Mouse (Mus musculus): ENCODE measurements around the gene Cenpf. TPM values are rescaled to one million over a fixed set of nuclear protein-coding genes. Genes with fewer than 3 reads are reported as not detected.
A peak's percentile ranks its signal among the peaks of the same experiment; 100 is the strongest.

Cenpf gene
- polyA plus RNA-seq, 1 experiment from 2014 or later, result 135 TPM

DNA sequence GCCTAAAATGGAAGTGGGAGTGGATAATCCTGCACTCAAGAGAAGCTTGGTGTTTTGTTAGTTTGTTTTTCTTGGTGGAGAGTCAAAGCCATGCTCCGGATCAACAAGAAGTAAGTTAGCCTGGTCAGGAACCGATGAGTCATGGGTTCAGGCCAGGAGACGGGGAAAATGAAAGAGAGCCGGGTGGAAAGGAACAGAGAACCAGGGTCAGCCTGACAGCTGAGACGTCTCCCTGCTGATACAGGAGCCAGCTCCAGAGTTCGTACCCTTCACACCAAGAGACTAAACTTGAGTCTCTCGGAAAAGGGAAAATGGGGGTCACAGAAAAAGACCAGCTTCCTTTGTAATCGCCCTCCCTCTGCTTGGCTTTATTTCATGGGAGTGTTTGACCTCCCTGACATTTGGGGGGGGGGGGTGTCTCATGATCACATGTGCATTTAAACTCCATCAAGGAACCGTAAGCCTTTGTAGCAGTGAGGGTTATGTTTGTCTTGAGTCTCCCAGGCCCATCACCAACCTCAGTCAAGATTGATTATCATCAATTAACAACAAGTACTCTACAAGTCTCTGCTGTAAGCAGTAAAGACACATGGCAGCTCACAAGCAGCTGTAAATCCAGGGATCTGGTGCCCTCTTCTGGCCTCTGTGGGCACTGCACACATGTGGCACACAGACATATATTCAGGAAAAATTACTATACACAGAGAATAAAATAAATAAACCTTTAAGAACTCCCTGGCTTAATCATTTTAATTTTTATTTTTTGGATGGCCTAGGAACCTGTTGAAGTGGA lies 59.7 kb downstream of the Cenpf start:
- Histone ChIP-seq H3K4me1 (ENCODE audit: control insufficient read depth, insufficient read depth, low read length) (no peaks in the 10 kb centered on the region), H3K4me2 (no peak overlapping the region), H3K9me3 (ENCODE audit: control insufficient read depth, low read length) (no peaks in the 10 kb centered on the region), H3K9ac (ENCODE audit: low read length) (no peak overlapping the region), H3K27me3 (ENCODE audit: control insufficient read depth, insufficient read depth, low read length) (no peaks in the 10 kb centered on the region), H3K36me3 (ENCODE audit: control insufficient read depth, insufficient read depth, low read length) (no peaks in the 10 kb centered on the region), H3K27ac (ENCODE audit: low read depth, low read length) (no peak overlapping the region), H3K4me3 (ENCODE audit: low read depth, low read length) (no peak overlapping the region)
- ATAC-seq (ENCODE audit: low FRiP score), result peak; percentile 50
- peak; percentile 98 for DNase-seq (ENCODE audit: low spot score, missing footprints)
- WGBS, result 82% methylated on average over 9 of the region's 9 CpGs

DNA sequence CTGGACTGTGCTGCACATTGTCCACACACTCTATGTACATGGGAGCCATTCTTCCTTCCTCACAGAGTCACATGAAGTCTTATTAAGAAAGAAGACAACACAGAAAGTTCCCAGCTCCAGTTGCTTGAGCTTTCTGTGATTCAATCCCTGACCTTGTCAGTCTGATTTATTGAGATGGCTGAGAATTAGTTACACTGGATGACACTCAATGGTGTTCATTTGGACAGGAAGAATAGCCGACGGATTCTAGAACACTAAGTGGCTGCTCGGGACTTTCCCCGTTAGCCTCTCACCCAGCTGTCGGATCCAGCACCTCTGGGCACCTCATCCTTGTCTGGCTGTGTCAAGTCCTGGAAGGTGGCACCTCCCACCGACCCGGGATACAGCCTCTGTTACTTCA lies 63.1 kb downstream of the Cenpf start:
- 80% methylated on average over 7 of the region's 7 CpGs for WGBS
- ATAC-seq (ENCODE audit: low FRiP score), result no peak
- Histone ChIP-seq H3K4me2 (no peak overlapping the region), H3K9me3 (ENCODE audit: control insufficient read depth, low read length) (no peaks in the 10 kb centered on the region), H3K27me3 (ENCODE audit: control insufficient read depth, insufficient read depth, low read length) (no peaks in the 10 kb centered on the region), H3K27ac (ENCODE audit: low read depth, low read length) (no peak overlapping the region), H3K4me3 (ENCODE audit: low read depth, low read length) (no peak overlapping the region), H3K36me3 (ENCODE audit: control insufficient read depth, insufficient read depth, low read length) (no peaks in the 10 kb centered on the region), H3K9ac (ENCODE audit: low read length) (no peak overlapping the region), H3K4me1 (ENCODE audit: control insufficient read depth, insufficient read depth, low read length) (no peaks in the 10 kb centered on the region)
- DNase-seq (ENCODE audit: low spot score, missing footprints), result no peak

DNA sequence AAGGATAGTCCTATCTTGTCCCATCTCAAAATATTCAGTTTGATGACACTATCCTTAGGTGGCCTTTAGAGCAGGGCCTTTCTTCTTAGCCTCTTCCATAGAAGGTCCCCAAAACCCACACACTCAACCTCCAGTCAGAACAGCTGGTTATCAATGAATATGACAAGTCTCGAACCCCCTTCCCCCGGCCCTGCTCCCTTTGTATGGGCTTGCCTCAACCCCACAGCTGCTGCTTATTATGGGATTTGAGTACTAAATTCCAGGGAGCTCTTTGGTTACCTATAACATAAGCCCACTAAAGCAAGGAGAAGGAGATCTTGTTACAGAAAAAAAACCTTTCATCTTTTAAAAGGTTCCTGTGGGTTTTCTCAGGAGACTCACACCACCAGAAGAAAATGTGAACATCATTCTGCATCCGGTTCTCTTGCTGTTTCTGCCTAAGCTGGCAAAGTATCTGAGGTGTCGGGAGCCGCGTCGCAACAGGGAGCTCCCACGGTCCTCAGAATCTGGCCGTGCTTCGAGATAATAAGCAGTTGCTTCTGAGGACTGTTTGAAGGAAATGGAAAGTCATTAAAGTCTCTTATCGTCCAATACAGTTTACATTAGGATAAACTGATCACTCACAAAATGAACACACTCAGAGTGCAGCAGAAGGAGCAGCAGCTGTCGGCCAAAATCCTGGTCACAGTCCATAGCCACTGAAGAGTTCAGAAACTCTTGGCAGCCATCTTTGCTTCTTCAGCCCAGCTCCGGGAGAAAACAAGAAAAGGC lies 68.7 kb downstream of the Cenpf start:
- no peaks in the 10 kb centered on the region for H3K36me3 ChIP-seq (ENCODE audit: control insufficient read depth, insufficient read depth, low read length)
- H3K27me3 ChIP-seq (ENCODE audit: control insufficient read depth, insufficient read depth, low read length), result no peaks in the 10 kb centered on the region
- H3K9ac ChIP-seq (ENCODE audit: low read length), result no peak overlapping the region
- no peak overlapping the region for H3K27ac ChIP-seq (ENCODE audit: low read depth, low read length)
- no peak overlapping the region for H3K4me3 ChIP-seq (ENCODE audit: low read depth, low read length)
- H3K4me1 ChIP-seq (ENCODE audit: control insufficient read depth, insufficient read depth, low read length), result no peaks in the 10 kb centered on the region
- 86% methylated on average over 12 of the region's 13 CpGs for WGBS
- no peak for DNase-seq (ENCODE audit: low spot score, missing footprints)
- H3K4me2 ChIP-seq, result no peak overlapping the region
- no peaks in the 10 kb centered on the region for H3K9me3 ChIP-seq (ENCODE audit: control insufficient read depth, low read length)
- no peak for ATAC-seq (ENCODE audit: low FRiP score)

DNA sequence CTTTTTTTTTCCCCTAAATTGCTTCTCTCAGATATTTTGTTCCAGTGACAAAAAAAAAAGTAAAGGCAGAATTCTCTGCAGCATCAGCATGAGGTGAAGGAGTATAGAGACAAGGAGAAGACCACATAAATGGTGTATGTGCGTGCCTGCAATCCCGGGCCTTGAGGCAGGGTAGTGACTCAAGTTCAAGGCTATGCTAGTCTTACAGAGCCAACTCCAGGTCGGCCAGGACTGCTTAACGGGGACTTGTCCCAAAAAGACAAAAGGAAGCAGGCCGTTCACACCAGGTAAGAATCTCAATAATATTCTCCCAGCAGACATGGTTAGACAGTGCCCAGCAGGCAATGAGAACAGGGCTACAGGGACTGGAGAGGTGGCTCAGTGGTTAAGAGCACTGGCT lies 70.5 kb downstream of the Cenpf start:
- Histone ChIP-seq H3K36me3 (ENCODE audit: control insufficient read depth, insufficient read depth, low read length) (no peaks in the 10 kb centered on the region), H3K4me3 (ENCODE audit: low read depth, low read length) (no peak overlapping the region), H3K27ac (ENCODE audit: low read depth, low read length) (no peak overlapping the region), H3K4me1 (ENCODE audit: control insufficient read depth, insufficient read depth, low read length) (no peaks in the 10 kb centered on the region), H3K4me2 (no peak overlapping the region), H3K9ac (ENCODE audit: low read length) (no peak overlapping the region), H3K27me3 (ENCODE audit: control insufficient read depth, insufficient read depth, low read length) (no peaks in the 10 kb centered on the region), H3K9me3 (ENCODE audit: control insufficient read depth, low read length) (no peaks in the 10 kb centered on the region)
- 86% methylated on average over 5 of the region's 5 CpGs for WGBS
- DNase-seq (ENCODE audit: low spot score, missing footprints) (no peak), ATAC-seq (ENCODE audit: low FRiP score) (no peak)

DNA sequence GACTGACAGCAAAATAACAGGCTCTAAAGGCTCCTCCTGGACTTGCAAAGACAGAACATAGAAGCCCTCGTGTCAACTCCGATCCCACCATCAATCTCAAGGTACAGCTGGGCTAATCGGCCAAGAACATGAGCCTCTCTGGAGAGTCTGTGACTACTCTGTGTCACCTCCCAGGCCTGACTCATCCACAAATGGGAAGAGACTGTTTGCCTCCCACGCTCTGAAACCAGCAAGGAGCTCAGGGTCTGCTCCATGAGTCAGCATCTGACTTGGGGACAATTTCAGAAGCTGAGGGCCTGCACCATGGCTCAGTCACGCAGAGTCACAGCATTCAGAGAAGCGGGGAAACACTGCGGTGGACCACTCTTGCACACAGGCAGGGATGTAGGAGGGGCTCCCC lies 72.6 kb downstream of the Cenpf start:
- H3K4me1 ChIP-seq (ENCODE audit: control insufficient read depth, insufficient read depth, low read length), result no peaks in the 10 kb centered on the region
- no peak overlapping the region for H3K9ac ChIP-seq (ENCODE audit: low read length)
- no peak overlapping the region for H3K27ac ChIP-seq (ENCODE audit: low read depth, low read length)
- 93% methylated on average over 7 of the region's 7 CpGs for WGBS
- ATAC-seq (ENCODE audit: low FRiP score) (no peak), DNase-seq (ENCODE audit: low spot score, missing footprints) (no peak)
- no peaks in the 10 kb centered on the region for H3K27me3 ChIP-seq (ENCODE audit: control insufficient read depth, insufficient read depth, low read length)
- H3K9me3 ChIP-seq (ENCODE audit: control insufficient read depth, low read length), result no peaks in the 10 kb centered on the region
- no peak overlapping the region for H3K4me3 ChIP-seq (ENCODE audit: low read depth, low read length)
- no peaks in the 10 kb centered on the region for H3K36me3 ChIP-seq (ENCODE audit: control insufficient read depth, insufficient read depth, low read length)
- H3K4me2 ChIP-seq, result no peak overlapping the region

DNA sequence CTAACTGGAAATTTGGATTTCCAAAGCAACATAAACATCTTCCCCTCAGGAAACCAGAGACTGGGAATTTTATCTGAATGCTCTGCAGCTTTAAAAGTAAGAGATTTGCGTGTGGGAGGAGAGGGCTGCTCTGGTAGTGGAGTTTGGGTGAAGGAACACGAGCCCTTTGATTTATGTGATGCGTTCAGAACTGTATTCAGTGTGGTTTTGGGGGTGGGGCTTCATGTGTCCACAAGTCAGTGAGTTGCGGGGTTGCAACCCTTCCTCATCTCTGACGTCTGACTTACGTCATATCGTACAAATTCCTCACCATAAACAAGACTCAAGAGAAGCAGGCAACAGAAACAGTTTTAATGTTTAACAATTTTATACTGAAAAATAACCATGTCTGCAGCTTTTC lies 74.8 kb downstream of the Cenpf start:
- Histone ChIP-seq H3K27me3 (ENCODE audit: control insufficient read depth, insufficient read depth, low read length) (no peaks in the 10 kb centered on the region), H3K4me1 (ENCODE audit: control insufficient read depth, insufficient read depth, low read length) (no peaks in the 10 kb centered on the region), H3K4me2 (no peak overlapping the region), H3K9me3 (ENCODE audit: control insufficient read depth, low read length) (no peaks in the 10 kb centered on the region), H3K27ac (ENCODE audit: low read depth, low read length) (no peak overlapping the region), H3K4me3 (ENCODE audit: low read depth, low read length) (no peak overlapping the region), H3K36me3 (ENCODE audit: control insufficient read depth, insufficient read depth, low read length) (no peaks in the 10 kb centered on the region), H3K9ac (ENCODE audit: low read length) (no peak overlapping the region)
- no peak for DNase-seq (ENCODE audit: low spot score, missing footprints)
- no peak for ATAC-seq (ENCODE audit: low FRiP score)
- WGBS, result 82% methylated on average over 7 of the region's 7 CpGs

DNA sequence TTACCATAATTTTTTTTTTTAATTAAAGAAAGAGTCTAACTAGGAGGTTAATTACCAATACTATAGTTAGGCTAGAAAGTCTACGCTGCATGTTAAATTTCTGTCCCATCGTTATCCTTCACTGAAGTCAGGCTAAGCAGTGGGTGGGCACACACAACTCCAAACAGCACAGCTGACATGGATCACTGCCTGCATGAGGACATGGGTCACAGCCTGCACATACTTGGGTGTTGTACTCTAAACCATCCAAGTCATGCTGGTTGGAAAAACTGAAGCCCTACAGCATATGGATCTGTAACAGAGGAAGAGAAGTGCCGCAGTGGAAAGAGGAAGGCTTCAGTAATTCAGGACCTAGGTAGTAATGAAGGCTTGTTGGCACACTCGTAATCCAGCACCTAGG lies 76.1 kb downstream of the Cenpf start:
- DNase-seq (ENCODE audit: low spot score, missing footprints) (no peak), ATAC-seq (ENCODE audit: low FRiP score) (no peak)
- Histone ChIP-seq H3K9ac (ENCODE audit: low read length) (no peak overlapping the region), H3K4me1 (ENCODE audit: control insufficient read depth, insufficient read depth, low read length) (no peaks in the 10 kb centered on the region), H3K4me2 (no peak overlapping the region), H3K27me3 (ENCODE audit: control insufficient read depth, insufficient read depth, low read length) (no peaks in the 10 kb centered on the region), H3K27ac (ENCODE audit: low read depth, low read length) (no peak overlapping the region), H3K4me3 (ENCODE audit: low read depth, low read length) (no peak overlapping the region), H3K36me3 (ENCODE audit: control insufficient read depth, insufficient read depth, low read length) (no peaks in the 10 kb centered on the region), H3K9me3 (ENCODE audit: control insufficient read depth, low read length) (no peaks in the 10 kb centered on the region)
- 77% methylated on average over 4 of the region's 4 CpGs for WGBS

DNA sequence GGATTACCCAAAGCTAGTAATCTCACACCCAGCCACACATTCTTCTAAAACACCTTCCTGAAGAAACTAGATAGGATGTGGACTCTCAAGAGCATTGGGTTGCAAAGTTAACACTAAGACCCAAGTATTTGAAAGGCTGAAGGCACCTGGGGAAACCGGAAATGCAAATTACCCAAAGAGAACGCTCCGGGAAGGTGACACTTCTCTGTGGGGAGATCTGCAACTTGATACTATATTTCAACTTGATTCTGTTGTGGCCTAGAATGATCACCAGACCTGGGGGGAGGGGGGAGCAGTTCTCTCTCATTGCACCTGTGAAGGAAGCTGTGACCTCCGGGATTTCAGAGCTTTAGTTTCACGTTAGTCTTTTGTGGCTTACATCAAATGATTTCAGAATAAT lies 79.2 kb downstream of the Cenpf start:
- DNase-seq (ENCODE audit: low spot score, missing footprints), result peak; percentile 26
- Histone ChIP-seq H3K4me1 (ENCODE audit: control insufficient read depth, insufficient read depth, low read length) (no peaks in the 10 kb centered on the region), H3K36me3 (ENCODE audit: control insufficient read depth, insufficient read depth, low read length) (no peaks in the 10 kb centered on the region), H3K4me2 (no peak overlapping the region), H3K9me3 (ENCODE audit: control insufficient read depth, low read length) (no peaks in the 10 kb centered on the region), H3K9ac (ENCODE audit: low read length) (no peak overlapping the region), H3K4me3 (ENCODE audit: low read depth, low read length) (no peak overlapping the region), H3K27me3 (ENCODE audit: control insufficient read depth, insufficient read depth, low read length) (no peaks in the 10 kb centered on the region), H3K27ac (ENCODE audit: low read depth, low read length) (no peak overlapping the region)
- 46% methylated on average over 5 of the region's 5 CpGs for WGBS
- no peak for ATAC-seq (ENCODE audit: low FRiP score)

DNA sequence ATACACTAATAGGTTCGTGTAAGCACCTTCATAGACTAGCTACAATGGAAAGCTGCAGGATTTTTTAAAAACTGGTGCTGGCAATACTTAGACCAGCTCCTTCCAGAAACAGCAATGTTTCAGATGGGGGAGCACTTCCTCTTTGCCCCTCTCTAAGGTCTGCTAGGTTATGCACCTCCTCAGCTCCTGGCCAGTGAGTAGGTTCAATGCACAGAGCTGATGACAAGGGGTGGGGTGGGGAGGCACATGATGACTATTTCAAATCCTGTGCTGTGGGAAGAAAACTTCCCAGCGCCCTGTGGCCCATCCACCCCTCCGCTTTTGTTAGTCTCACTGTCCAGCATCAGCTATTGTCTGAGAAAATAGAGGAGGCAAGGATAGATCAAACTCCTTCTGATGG lies 79.8 kb downstream of the Cenpf start:
- no peaks in the 10 kb centered on the region for H3K4me1 ChIP-seq (ENCODE audit: control insufficient read depth, insufficient read depth, low read length)
- H3K27me3 ChIP-seq (ENCODE audit: control insufficient read depth, insufficient read depth, low read length), result no peaks in the 10 kb centered on the region
- no peak overlapping the region for H3K4me3 ChIP-seq (ENCODE audit: low read depth, low read length)
- DNase-seq (ENCODE audit: low spot score, missing footprints) (no peak), ATAC-seq (ENCODE audit: low FRiP score) (no peak)
- H3K27ac ChIP-seq (ENCODE audit: low read depth, low read length), result no peak overlapping the region
- H3K36me3 ChIP-seq (ENCODE audit: control insufficient read depth, insufficient read depth, low read length), result no peaks in the 10 kb centered on the region
- no peak overlapping the region for H3K9ac ChIP-seq (ENCODE audit: low read length)
- H3K4me2 ChIP-seq, result no peak overlapping the region
- WGBS, result 84% methylated on average over 3 of the region's 3 CpGs
- H3K9me3 ChIP-seq (ENCODE audit: control insufficient read depth, low read length), result no peaks in the 10 kb centered on the region
